Mouse (Mus musculus) hindbrain, embryonic 14.5 days (tissue): ENCODE measurements at regions not wholly inside any gene's neighbourhood (a gene's known extent, or its start where the extent isn't known, plus 50 kb on each side); places are given as distances from the start of the nearest gene placed in this dataset.

Experiments
- ATAC-seq: fragments of 200-750 bp; cut with Nextera tagmentation; 2 replicates; pipeline ENCODE4 v1.8.0; 2017; ENCODE audit warnings: moderate number of reproducible peaks, mild to moderate bottlenecking, moderate TSS enrichment, moderate library complexity; ENCODE audit not compliant: low FRiP score
- DNase-seq: peaks from one replicate; pipeline ENCODE4 v3.0.0-alpha.2; 2015; ENCODE audit warnings: low spot score
- H3K27ac ChIP-seq: fragments of 300-500 bp; sonication (generic); 2 replicates; pipeline ENCODE4 v1.5.1; 2014; ENCODE audit warnings: mild to moderate bottlenecking, moderate library complexity
- H3K27me3 ChIP-seq: fragments of 300-500 bp; sonication (generic); 2 replicates; pipeline ENCODE4 v1.6.1; 2014; ENCODE audit warnings: mild to moderate bottlenecking, low read length, mixed read lengths; ENCODE audit not compliant: control insufficient read depth, insufficient read depth
- H3K36me3 ChIP-seq: fragments of 300-500 bp; sonication (generic); replicated peaks from 2 replicates; pipeline ENCODE4 v1.6.1; 2014; ENCODE audit not compliant: control insufficient read depth, insufficient read depth
- H3K4me1 ChIP-seq: fragments of 300-500 bp; sonication (generic); replicated peaks from 2 replicates; pipeline ENCODE4 v1.6.1; 2014; ENCODE audit warnings: antibody characterized with exemption, low read length, mixed read lengths; ENCODE audit not compliant: control insufficient read depth, insufficient read depth
- H3K4me2 ChIP-seq: fragments of 300-500 bp; sonication (generic); replicated peaks from 2 replicates; pipeline ENCODE4 v1.6.1; 2014; ENCODE audit warnings: mild to moderate bottlenecking, moderate library complexity
- H3K4me3 ChIP-seq: fragments of 300-500 bp; sonication (generic); replicated peaks from 2 replicates; pipeline ENCODE4 v1.5.1; 2014; ENCODE audit warnings: mild to moderate bottlenecking, low read length
- H3K9ac ChIP-seq: fragments of 300-500 bp; sonication (generic); 2 replicates; pipeline ENCODE4 v1.6.1; 2014
- H3K9me3 ChIP-seq: fragments of 300-500 bp; sonication (generic); 2 replicates; pipeline ENCODE4 v1.6.1; 2016; ENCODE audit warnings: low read length; ENCODE audit not compliant: control insufficient read depth
- WGBS: fragments of 180-500 bp; shearing (Covaris S2); extraction: QIAGEN DNeasy Blood & Tissue Kit; methylation state at CpG from one replicate; pipeline ENCODE4 v1.1.7; 2014; 5-methylcytosine and 5-hydroxymethylcytosine counted together

GRCm38 (mm10) chr10:106058050-106058449, 216.9 kb upstream of the Mettl25 start:
- WGBS, result 86% methylated on average over 5 of the region's 5 CpGs
- H3K36me3 ChIP-seq, result no peaks in the 10 kb centered on the region
- no peak for ATAC-seq
- H3K9me3 ChIP-seq, result no peaks in the 10 kb centered on the region
- no peaks in the 10 kb centered on the region for H3K27me3 ChIP-seq
- no peaks in the 10 kb centered on the region for H3K4me1 ChIP-seq
- no peak overlapping the region for H3K4me3 ChIP-seq
- DNase-seq, result no peak
- no peak overlapping the region for H3K4me2 ChIP-seq
- no peak overlapping the region for H3K27ac ChIP-seq
- H3K9ac ChIP-seq, result no peak overlapping the region

DNA sequence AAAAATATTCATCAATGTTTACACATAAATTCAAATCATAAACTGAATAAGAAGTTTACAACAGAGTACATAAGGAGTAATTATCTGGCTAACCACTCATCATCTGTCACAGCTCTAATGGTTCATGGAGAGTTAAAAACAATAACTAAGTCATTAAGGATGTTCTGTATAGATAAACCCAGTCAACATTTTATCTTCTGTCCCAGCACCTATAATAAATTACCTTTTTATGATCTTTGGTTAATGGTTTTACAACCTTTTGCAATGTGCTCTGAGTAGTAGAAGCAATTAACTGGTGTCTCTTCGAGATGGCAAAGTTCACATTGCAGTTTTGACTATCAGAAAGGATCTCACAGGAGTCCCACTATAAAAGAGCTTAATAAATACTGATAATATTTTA, 197.3 kb upstream of the Mettl25 start:
- no peaks in the 10 kb centered on the region for H3K9me3 ChIP-seq
- no peak overlapping the region for H3K27ac ChIP-seq
- DNase-seq (no peak), ATAC-seq (no peak)
- H3K4me3 ChIP-seq, result no peak overlapping the region
- no peaks in the 10 kb centered on the region for H3K4me1 ChIP-seq
- H3K4me2 ChIP-seq, result no peak overlapping the region
- no peak overlapping the region for H3K9ac ChIP-seq
- H3K36me3 ChIP-seq, result no peaks in the 10 kb centered on the region
- no peaks in the 10 kb centered on the region for H3K27me3 ChIP-seq
- WGBS, result 91% methylated on average over 1 of the region's 1 CpGs

GRCm38 (mm10) chr10:106038033-106038432, 196.9 kb upstream of the Mettl25 start:
- H3K36me3 ChIP-seq, result no peaks in the 10 kb centered on the region
- H3K4me2 ChIP-seq, result no peak overlapping the region
- 94% methylated on average over 2 of the region's 2 CpGs for WGBS
- no peaks in the 10 kb centered on the region for H3K4me1 ChIP-seq
- H3K27ac ChIP-seq, result no peak overlapping the region
- H3K27me3 ChIP-seq, result no peaks in the 10 kb centered on the region
- DNase-seq (no peak), ATAC-seq (no peak)
- no peaks in the 10 kb centered on the region for H3K9me3 ChIP-seq
- no peak overlapping the region for H3K4me3 ChIP-seq
- H3K9ac ChIP-seq, result no peak overlapping the region

DNA sequence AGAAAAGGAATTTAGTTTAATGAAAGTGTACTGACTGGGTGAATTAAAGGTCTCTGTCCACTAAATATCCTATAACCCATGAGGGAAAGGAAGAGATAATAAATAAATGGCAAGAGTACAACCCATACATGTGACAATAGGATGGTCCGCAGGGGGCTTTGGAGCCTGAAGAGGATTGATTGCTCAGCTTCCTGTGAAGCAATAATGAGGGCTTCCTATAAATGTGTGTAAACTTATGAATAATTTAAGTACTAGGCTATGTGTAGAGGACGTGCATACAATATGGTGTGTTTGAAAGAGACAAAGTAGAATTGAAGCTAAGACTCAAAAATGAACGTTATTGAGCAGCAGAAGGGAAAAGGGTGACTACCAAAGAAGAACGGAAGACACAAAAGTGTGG, 192.2 kb upstream of the Mettl25 start:
- DNase-seq (no peak), ATAC-seq (no peak)
- Histone ChIP-seq H3K27ac (no peak overlapping the region), H3K4me2 (no peak overlapping the region), H3K4me1 (no peaks in the 10 kb centered on the region), H3K9ac (no peak overlapping the region), H3K27me3 (no peaks in the 10 kb centered on the region), H3K36me3 (no peaks in the 10 kb centered on the region), H3K4me3 (no peak overlapping the region), H3K9me3 (no peaks in the 10 kb centered on the region)
- WGBS, result 68% methylated on average over 4 of the region's 4 CpGs

DNA sequence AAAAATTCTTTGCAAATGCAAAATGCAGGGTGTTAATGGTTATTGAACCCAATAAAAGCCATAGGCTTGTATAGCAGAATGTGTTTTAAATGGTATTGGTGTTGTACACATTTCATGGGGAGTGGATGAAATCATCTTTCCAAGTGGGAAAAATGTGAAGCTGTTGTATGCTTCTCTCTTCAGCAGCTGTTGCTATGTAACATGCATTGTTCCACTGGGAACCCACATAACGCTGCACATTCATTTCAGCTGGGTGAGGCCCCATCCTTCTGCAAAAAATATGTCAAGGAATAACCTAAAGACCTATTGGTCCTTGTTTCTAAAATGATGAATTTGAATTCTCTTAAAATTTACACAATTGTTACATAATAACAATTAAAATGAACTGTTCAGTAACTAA, 183.5 kb upstream of the Mettl25 start:
- no peak for DNase-seq
- Histone ChIP-seq H3K4me1 (0 out of 2 replicates have a peak, but pooled peaks cover 4% of the 10 kb centered on the region), H3K4me2 (no peak overlapping the region), H3K9ac (no peak overlapping the region), H3K9me3 (no peaks in the 10 kb centered on the region), H3K4me3 (no peak overlapping the region), H3K27ac (no peak overlapping the region), H3K36me3 (no peaks in the 10 kb centered on the region), H3K27me3 (no peaks in the 10 kb centered on the region)
- WGBS, result 26% methylated on average over 1 of the region's 1 CpGs
- ATAC-seq, result 0 out of 2 replicates have a peak, but pooled peaks have one; percentile 34

- no peak for DNase-seq
- Histone ChIP-seq H3K27me3 (no peaks in the 10 kb centered on the region), H3K9ac (no peak overlapping the region), H3K4me1 (0 out of 2 replicates have a peak, but pooled peaks cover 4% of the 10 kb centered on the region), H3K4me2 (no peak overlapping the region), H3K4me3 (no peak overlapping the region), H3K27ac (no peak overlapping the region), H3K36me3 (no peaks in the 10 kb centered on the region), H3K9me3 (no peaks in the 10 kb centered on the region)
- 60% methylated on average over 9 of the region's 9 CpGs for WGBS
- no peak for ATAC-seq
Observed at GRCm38 (mm10) chr10:106023639-106024215, 182.5 kb upstream of the Mettl25 start.

DNA sequence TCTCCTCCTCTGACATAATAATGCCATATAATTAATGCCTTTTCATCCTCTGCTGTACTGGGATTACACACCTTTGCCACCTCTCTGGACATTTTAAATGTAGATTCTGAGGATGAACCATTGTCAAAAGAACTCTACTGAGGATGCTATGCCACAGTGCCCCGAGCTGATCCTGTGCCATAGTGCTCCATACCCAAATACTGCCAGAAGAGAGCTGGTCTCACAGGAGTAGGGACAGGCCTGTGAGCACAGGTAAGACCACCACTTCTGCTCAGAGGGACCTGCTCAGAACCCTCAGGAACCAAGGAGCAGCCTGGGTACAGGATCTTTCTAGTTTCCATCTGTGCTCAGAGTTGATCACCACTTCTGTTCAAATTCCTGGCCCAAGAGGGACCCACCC, 174.8 kb upstream of the Mettl25 start:
- ATAC-seq (no peak), DNase-seq (no peak)
- H3K9me3 ChIP-seq, result no peaks in the 10 kb centered on the region
- H3K4me2 ChIP-seq, result no peak overlapping the region
- H3K4me1 ChIP-seq, result no peaks in the 10 kb centered on the region
- H3K27me3 ChIP-seq, result no peaks in the 10 kb centered on the region
- no peaks in the 10 kb centered on the region for H3K36me3 ChIP-seq
- no peak overlapping the region for H3K9ac ChIP-seq
- 88% methylated on average over 1 of the region's 1 CpGs for WGBS
- no peak overlapping the region for H3K4me3 ChIP-seq
- no peak overlapping the region for H3K27ac ChIP-seq

DNA sequence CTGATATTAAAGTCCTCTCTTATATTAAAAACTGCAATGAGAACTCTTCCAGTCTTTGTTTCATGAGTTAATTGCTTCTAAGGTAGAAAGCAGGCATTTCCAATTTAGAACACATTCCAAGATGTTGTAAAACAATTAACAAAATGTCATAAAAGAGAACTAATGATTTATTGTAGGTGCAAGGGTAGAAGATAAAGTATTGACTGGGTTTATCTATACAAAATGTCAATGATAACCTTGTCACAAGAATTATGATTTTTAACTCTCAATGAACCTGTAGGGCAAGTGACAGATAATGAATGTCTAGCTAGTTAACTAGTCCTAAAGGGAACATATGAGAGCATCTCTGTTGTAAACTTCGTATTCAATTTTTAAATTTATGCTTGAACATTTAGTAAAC, 174.3 kb upstream of the Mettl25 start:
- no peak for ATAC-seq
- DNase-seq, result no peak
- H3K4me2 ChIP-seq, result no peak overlapping the region
- WGBS, result 80% methylated on average over 1 of the region's 1 CpGs
- H3K9me3 ChIP-seq, result no peaks in the 10 kb centered on the region
- H3K27me3 ChIP-seq, result no peaks in the 10 kb centered on the region
- H3K4me1 ChIP-seq, result no peaks in the 10 kb centered on the region
- no peaks in the 10 kb centered on the region for H3K36me3 ChIP-seq
- no peak overlapping the region for H3K4me3 ChIP-seq
- H3K27ac ChIP-seq, result no peak overlapping the region
- no peak overlapping the region for H3K9ac ChIP-seq

DNA sequence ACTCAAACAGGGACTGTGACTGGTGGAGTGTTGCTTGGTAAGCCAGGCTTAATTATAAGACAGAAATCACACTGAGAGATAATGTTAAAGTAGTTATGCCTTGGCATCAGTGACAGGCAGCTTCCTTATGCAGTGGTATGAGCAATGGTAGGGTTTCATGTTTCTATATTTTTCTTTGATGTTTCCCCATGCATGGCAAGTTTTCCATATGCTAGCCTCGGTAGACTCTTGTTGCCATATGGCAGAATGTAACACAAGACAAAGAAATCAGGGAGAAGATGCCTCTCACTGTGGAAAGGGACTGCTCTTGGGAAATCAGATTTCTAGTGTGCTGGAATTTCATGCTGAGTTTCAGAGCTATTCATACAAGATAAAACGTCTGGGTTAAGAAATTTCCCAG, 169.0 kb upstream of the Mettl25 start:
- ATAC-seq, result peak; percentile 31; the same call in 1 of the 2 replicates
- H3K4me2 ChIP-seq, result no peak overlapping the region
- H3K4me3 ChIP-seq, result no peak overlapping the region
- no peaks in the 10 kb centered on the region for H3K9me3 ChIP-seq
- H3K9ac ChIP-seq, result no peak overlapping the region
- no peaks in the 10 kb centered on the region for H3K36me3 ChIP-seq
- no peaks in the 10 kb centered on the region for H3K27me3 ChIP-seq
- no peak overlapping the region for H3K27ac ChIP-seq
- no peak for DNase-seq
- 45% methylated on average over 2 of the region's 2 CpGs for WGBS
- no peaks in the 10 kb centered on the region for H3K4me1 ChIP-seq

GRCm38 (mm10) chr10:106007331-106007730, 166.2 kb upstream of the Mettl25 start:
- H3K4me3 ChIP-seq, result no peak overlapping the region
- H3K27me3 ChIP-seq, result no peaks in the 10 kb centered on the region
- DNase-seq, result no peak
- H3K4me1 ChIP-seq, result no peaks in the 10 kb centered on the region
- no peak for ATAC-seq
- no peak overlapping the region for H3K4me2 ChIP-seq
- WGBS, result 92% methylated on average over 4 of the region's 4 CpGs
- no peaks in the 10 kb centered on the region for H3K36me3 ChIP-seq
- no peak overlapping the region for H3K9ac ChIP-seq
- H3K9me3 ChIP-seq, result no peaks in the 10 kb centered on the region
- no peak overlapping the region for H3K27ac ChIP-seq
